Comparison of ENCODE assay signal across 16 mouse cellular contexts in the genomic region with DNA sequence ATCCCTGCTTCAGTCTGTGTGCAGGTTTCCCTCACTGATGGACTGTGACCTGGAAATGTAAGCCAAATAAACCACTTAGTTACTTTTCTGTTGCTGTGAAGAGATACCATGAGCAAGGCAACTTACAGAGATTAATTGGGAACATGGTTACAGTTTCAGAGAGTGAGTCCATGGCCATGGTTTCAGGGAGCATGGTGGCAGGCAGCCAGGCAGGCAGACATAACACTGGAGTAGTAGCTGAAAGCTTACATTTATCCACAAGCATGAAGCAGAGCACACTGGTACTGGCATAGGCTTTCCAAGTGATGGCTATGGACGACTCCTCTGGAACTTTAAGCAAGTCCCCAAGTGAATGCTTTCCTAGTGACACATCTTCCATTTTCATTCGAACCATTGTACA. TPM values are rescaled to one million over a fixed set of nuclear protein-coding genes. Genes with fewer than 3 reads are reported as not detected.
DNase-seq lines count a peak whose midpoint lies in the region.
"Had no signal": no experiment of that assay in that cellular context is flagged by ENCODE, and none has a peak within 500 bp of the region (broad histone marks: within the 10 kb centered on the region; RNA-seq: fewer than 3 reads in every experiment).

No protein-coding gene starts in this region.

- H3K27ac ChIP-seq in heart, embryonic 10.5 days, result no peak overlapping the region
- H3K27ac ChIP-seq in limb, embryonic 10.5 days, result no peak overlapping the region
- H3K27ac ChIP-seq in hindbrain, embryonic 10.5 days, result no peak overlapping the region
- H3K27ac ChIP-seq: embryonic facial prominence, embryonic 12.5 days; forebrain, embryonic 15.5 days; heart, embryonic 15.5 days; hindbrain, embryonic 12.5 days had no signal

- DNase-seq in heart, embryonic 10.5 days (ENCODE audit: low spot score), result peak; percentile 43
- DNase-seq in heart, postnatal 14 days, result no peak
- DNase-seq in adrenal gland, postnatal 14 days, result peak; percentile 34
- peak; percentile 1 for DNase-seq in limb, embryonic 10.5 days (ENCODE audit: low spot score)
- no peak for DNase-seq in hindbrain, embryonic 10.5 days (ENCODE audit: low spot score)
- DNase-seq in left cerebral cortex, postnatal 10 days (ENCODE audit: extremely low spot score in 1 of 2, low spot score in 2 of 2), result no peak
- DNase-seq in thymus, postnatal 25 days, result no peak
- DNase-seq: cerebellum, adult 2 months; cerebellum, postnatal 10 days; gastrocnemius, postnatal 36 days; heart, adult 18-20 months; heart, postnatal 36 days had no signal

- intact Hi-C loops in heart, postnatal 14 days (cut with DNase I), result no loop called here
- intact Hi-C loops in left cerebral cortex, postnatal 10 days (cut with DNase I), result no loop called here

- peaks cover 63% of the 10 kb centered on the region for H3K36me3 ChIP-seq in heart, embryonic 10.5 days
- peaks cover 82% of the 10 kb centered on the region for H3K36me3 ChIP-seq in limb, embryonic 10.5 days
- peaks cover 89% of the 10 kb centered on the region for H3K36me3 ChIP-seq in hindbrain, embryonic 10.5 days

- WGBS in heart, embryonic 10.5 days, result 82% methylated on average over 2 of the region's 2 CpGs
- WGBS in limb, embryonic 10.5 days, result 93% methylated on average over 2 of the region's 2 CpGs
- whole genome bisulfite sequencing in hindbrain, embryonic 10.5 days, result 93% methylated on average over 2 of the region's 2 CpGs

- H3K4me3 ChIP-seq in heart, embryonic 10.5 days, result no peak overlapping the region
- no peak overlapping the region for H3K4me3 ChIP-seq in limb, embryonic 10.5 days
- H3K4me3 ChIP-seq in hindbrain, embryonic 10.5 days, result no peak overlapping the region
- H3K4me3 ChIP-seq: embryonic facial prominence, embryonic 12.5 days; forebrain, embryonic 15.5 days; heart, embryonic 15.5 days; hindbrain, embryonic 12.5 days had no signal

- H3K9me3 ChIP-seq in heart, embryonic 10.5 days, result no peaks in the 10 kb centered on the region
- no peaks in the 10 kb centered on the region for H3K9me3 ChIP-seq in limb, embryonic 10.5 days (replicated peaks)
- peaks cover 29% of the 10 kb centered on the region for H3K9me3 ChIP-seq in hindbrain, embryonic 10.5 days
- H3K9me3 ChIP-seq: embryonic facial prominence, embryonic 12.5 days; forebrain, embryonic 15.5 days; heart, embryonic 15.5 days had no signal

- no peaks in the 10 kb centered on the region for H3K4me1 ChIP-seq in heart, embryonic 10.5 days
- H3K4me1 ChIP-seq in limb, embryonic 10.5 days, result no peaks in the 10 kb centered on the region
- H3K4me1 ChIP-seq in hindbrain, embryonic 10.5 days (replicated peaks), result no peaks in the 10 kb centered on the region
- H3K4me1 ChIP-seq: embryonic facial prominence, embryonic 12.5 days; forebrain, embryonic 15.5 days; hindbrain, embryonic 12.5 days had no signal

- H3K27me3 ChIP-seq in heart, embryonic 10.5 days (ENCODE audit: insufficient read depth, poor library complexity, severe bottlenecking), result no peaks in the 10 kb centered on the region
- H3K27me3 ChIP-seq in limb, embryonic 10.5 days (ENCODE audit: low read depth, poor library complexity, severe bottlenecking), result no peaks in the 10 kb centered on the region
- H3K27me3 ChIP-seq in hindbrain, embryonic 10.5 days (ENCODE audit: insufficient read depth, poor library complexity, severe bottlenecking), result no peaks in the 10 kb centered on the region
- H3K27me3 ChIP-seq: embryonic facial prominence, embryonic 12.5 days; forebrain, embryonic 15.5 days; heart, embryonic 15.5 days; hindbrain, embryonic 12.5 days had no signal

RNA-seq across cellular contexts. Expression of gene Zfp961, which starts 14.3 kb away (rescaled TPM):
- polyA plus RNA-seq in heart, embryonic 10.5 days (2016; fragmentation: Nextera tagmentation; extraction: Ambion mirVana), result 16.2 and 19.5 TPM in 2 replicates
- 1 to 10 TPM; 8.8 to 8.9 TPM for total RNA-seq in heart, postnatal 14 days (2021)
- 22.9 and 24.3 TPM in 2 replicates for total RNA-seq in adrenal gland, postnatal 14 days (2021)
- polyA plus RNA-seq in limb, embryonic 10.5 days (2016; fragmentation: Nextera tagmentation; extraction: Ambion mirVana), result 28.0 and 28.1 TPM in 2 replicates
- 18.3 and 26.3 TPM in 2 replicates for polyA plus RNA-seq in hindbrain, embryonic 10.5 days (2016; fragmentation: Nextera tagmentation; extraction: Ambion mirVana)
- total RNA-seq in left cerebral cortex, postnatal 10 days (2021), result 10 to 100 TPM; 12.5 to 14.5 TPM

RNA-seq across cellular contexts. Expression of gene Cyp4f18, which starts 44.3 kb away (rescaled TPM):
- polyA plus RNA-seq in heart, embryonic 10.5 days (2016; fragmentation: Nextera tagmentation; extraction: Ambion mirVana), result not detected in 2 replicates
- under 1 TPM; 0.38 to 0.56 TPM for total RNA-seq in heart, postnatal 14 days (2021)
- 1.1 and 4.0 TPM in 2 replicates for total RNA-seq in adrenal gland, postnatal 14 days (2021)
- polyA plus RNA-seq in limb, embryonic 10.5 days (2016; fragmentation: Nextera tagmentation; extraction: Ambion mirVana), result 0.58 and 0.71 TPM in 2 replicates
- polyA plus RNA-seq in hindbrain, embryonic 10.5 days (2016; fragmentation: Nextera tagmentation; extraction: Ambion mirVana), result 0.50 and 1.0 TPM in 2 replicates
- total RNA-seq in left cerebral cortex, postnatal 10 days (2021), result not detected

RNA-seq across cellular contexts. Expression of gene Zfp617, which starts 56.7 kb away (rescaled TPM):
- polyA plus RNA-seq in heart, embryonic 10.5 days (2016; fragmentation: Nextera tagmentation; extraction: Ambion mirVana), result 29.4 and 31.3 TPM in 2 replicates
- total RNA-seq in heart, postnatal 14 days (2021), result 10 to 100 TPM; 25.9 to 29.0 TPM
- total RNA-seq in adrenal gland, postnatal 14 days (2021), result 30.8 and 31.4 TPM in 2 replicates
- 27.4 and 34.3 TPM in 2 replicates for polyA plus RNA-seq in limb, embryonic 10.5 days (2016; fragmentation: Nextera tagmentation; extraction: Ambion mirVana)
- polyA plus RNA-seq in hindbrain, embryonic 10.5 days (2016; fragmentation: Nextera tagmentation; extraction: Ambion mirVana), result 31.7 and 34.2 TPM in 2 replicates
- 10 to 100 TPM; 27.4 to 30.0 TPM for total RNA-seq in left cerebral cortex, postnatal 10 days (2021)

RNA-seq across cellular contexts. Expression of gene Zfp882, which starts 56.8 kb away (rescaled TPM):
- polyA plus RNA-seq in heart, embryonic 10.5 days (2016; fragmentation: Nextera tagmentation; extraction: Ambion mirVana), result 2.5 and 3.6 TPM in 2 replicates
- 1 to 10 TPM; 3.6 to 4.0 TPM for total RNA-seq in heart, postnatal 14 days (2021)
- total RNA-seq in adrenal gland, postnatal 14 days (2021), result 5.4 and 7.8 TPM in 2 replicates
- polyA plus RNA-seq in limb, embryonic 10.5 days (2016; fragmentation: Nextera tagmentation; extraction: Ambion mirVana), result 5.4 and 7.2 TPM in 2 replicates
- 8.6 and 8.7 TPM in 2 replicates for polyA plus RNA-seq in hindbrain, embryonic 10.5 days (2016; fragmentation: Nextera tagmentation; extraction: Ambion mirVana)
- 1 to 10 TPM; 9.9 to 10.0 TPM for total RNA-seq in left cerebral cortex, postnatal 10 days (2021)

Comparison
In these comparisons a context has a peak if more than half of its experiments do, and no peak if none do; other contexts are left out.
1. DNase-seq: peak in heart, embryonic 10.5 days (single experiment), adrenal gland, postnatal 14 days (single experiment) and limb, embryonic 10.5 days (single experiment); none in heart, postnatal 14 days (0 of 2), hindbrain, embryonic 10.5 days (single experiment), left cerebral cortex, postnatal 10 days (0 of 2) and thymus, postnatal 25 days (single experiment).